Mouse (Mus musculus) liver, embryonic 12.5 days (tissue): ENCODE measurements around the gene Zfp248. TPM values are rescaled to one million over a fixed set of nuclear protein-coding genes. Genes with fewer than 3 reads are reported as not detected.

ENCODE experiments used
- ATAC-seq: fragments of 200-750 bp; cut with Nextera tagmentation; 2 replicates; pipeline ENCODE4 v1.8.0; 2017; ENCODE audit warnings: moderate number of reproducible peaks, mild to moderate bottlenecking, moderate library complexity
- H3K27ac ChIP-seq: fragments of 300-500 bp; sonication (generic); 2 replicates; pipeline ENCODE4 v1.5.1; 2016; ENCODE audit warnings: mild to moderate bottlenecking
- H3K27me3 ChIP-seq: fragments of 300-500 bp; sonication (generic); replicated peaks from 2 replicates; pipeline ENCODE4 v1.6.1; 2016; ENCODE audit warnings: mild to moderate bottlenecking, moderate library complexity
- H3K36me3 ChIP-seq: fragments of 300-500 bp; sonication (generic); 2 replicates; pipeline ENCODE4 v1.6.1; 2016; ENCODE audit warnings: mild to moderate bottlenecking, moderate library complexity
- H3K4me1 ChIP-seq: fragments of 300-500 bp; sonication (generic); 2 replicates; pipeline ENCODE4 v1.6.1; 2016
- H3K4me2 ChIP-seq: fragments of 300-500 bp; sonication (generic); 2 replicates; pipeline ENCODE4 v1.6.1; 2016; ENCODE audit warnings: mild to moderate bottlenecking, moderate library complexity
- H3K4me3 ChIP-seq: fragments of 300-500 bp; sonication (generic); 2 replicates; pipeline ENCODE4 v1.5.1; 2016; ENCODE audit warnings: mild to moderate bottlenecking, moderate library complexity
- H3K9ac ChIP-seq: fragments of 300-500 bp; sonication (generic); 2 replicates; pipeline ENCODE4 v1.6.1; 2016; ENCODE audit warnings: mild to moderate bottlenecking, moderate library complexity
- H3K9me3 ChIP-seq: fragments of 300-500 bp; sonication (generic); replicated peaks from 2 replicates; pipeline ENCODE4 v1.6.1; 2016; ENCODE audit warnings: mild to moderate bottlenecking, moderate library complexity
- whole genome bisulfite sequencing: fragments of 180-500 bp; shearing (Covaris S2); methylation state at CpG from one replicate; pipeline ENCODE4 v1.1.7; 2016; ENCODE audit not compliant: insufficient replicate concordance; 5-methylcytosine and 5-hydroxymethylcytosine counted together
- polyA plus RNA-seq: library from polyadenylated mRNA; unstranded; fragments of >200 nt; fragmentation: Nextera tagmentation; extraction: Ambion mirVana; gene quantifications from 2 replicates; pipeline ENCODE4 v1.2.1, GENCODE M21; 2016

The Zfp248 gene
- polyA plus RNA-seq, result 2.5 and 2.9 TPM in 2 replicates

DNA sequence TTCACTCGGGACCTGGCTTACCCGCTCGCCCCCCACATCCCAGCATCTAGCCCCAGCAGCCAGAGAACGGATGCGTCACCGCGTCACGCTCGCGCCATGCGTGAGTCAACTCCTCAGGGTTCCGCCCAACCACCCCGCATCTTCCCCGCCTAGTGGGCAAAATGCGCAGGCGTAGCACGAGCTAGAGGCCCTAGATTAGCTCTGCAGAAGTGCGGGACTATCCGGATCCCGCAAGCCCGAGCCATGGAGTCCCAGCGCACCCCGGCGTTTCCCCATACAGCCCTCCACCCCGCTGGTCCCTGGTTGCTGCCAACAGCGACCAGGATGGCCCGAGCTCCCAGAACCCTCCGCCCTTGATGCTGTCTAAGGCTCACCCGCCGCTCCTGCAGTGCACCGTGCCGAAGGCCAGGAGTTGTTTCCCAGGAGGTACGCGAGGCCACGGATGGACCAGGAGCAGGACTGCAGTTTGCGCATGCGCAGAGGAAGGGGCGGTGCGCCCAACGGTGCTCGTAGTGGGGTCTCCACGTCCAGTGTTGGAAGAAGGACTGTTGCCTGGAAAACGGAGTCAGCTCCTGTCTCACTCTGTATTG lies at the start of gene Zfp248:
Gene Zfp248, minus strand, starts transcription at position 487 of the 590 bp plus-strand sequence.
- no peaks in the 10 kb centered on the region for H3K9me3 ChIP-seq
- H3K27ac ChIP-seq, result peak within 1 kb of the TSS; percentile 71
- H3K4me1 ChIP-seq, result peaks cover 19% of the 10 kb centered on the region
- no peaks in the 10 kb centered on the region for H3K27me3 ChIP-seq
- H3K4me2 ChIP-seq, result peak within 1 kb of the TSS; percentile 83
- ATAC-seq, result peak; percentile 85
- WGBS, result 0% methylated on average over 43 of the region's 43 CpGs
- 0 out of 2 replicates have a peak, but pooled peaks cover 3% of the 10 kb centered on the region for H3K36me3 ChIP-seq
- H3K9ac ChIP-seq, result peak within 1 kb of the TSS; percentile 75
- H3K4me3 ChIP-seq, result peak within 1 kb of the TSS; percentile 70

- Histone ChIP-seq H3K9me3 (no peaks in the 10 kb centered on the region), H3K27me3 (no peaks in the 10 kb centered on the region), H3K4me3 (no peak overlapping the region), H3K9ac (no peak overlapping the region), H3K4me1 (no peaks in the 10 kb centered on the region), H3K27ac (no peak overlapping the region), H3K4me2 (no peak overlapping the region), H3K36me3 (peaks cover 26% of the 10 kb centered on the region)
- no peak for ATAC-seq
- 67% methylated on average over 7 of the region's 7 CpGs for WGBS
Measured at GRCm38 (mm10) chr6:118499010-118499409, 43.7 kb upstream of the Zfp248 start.

DNA sequence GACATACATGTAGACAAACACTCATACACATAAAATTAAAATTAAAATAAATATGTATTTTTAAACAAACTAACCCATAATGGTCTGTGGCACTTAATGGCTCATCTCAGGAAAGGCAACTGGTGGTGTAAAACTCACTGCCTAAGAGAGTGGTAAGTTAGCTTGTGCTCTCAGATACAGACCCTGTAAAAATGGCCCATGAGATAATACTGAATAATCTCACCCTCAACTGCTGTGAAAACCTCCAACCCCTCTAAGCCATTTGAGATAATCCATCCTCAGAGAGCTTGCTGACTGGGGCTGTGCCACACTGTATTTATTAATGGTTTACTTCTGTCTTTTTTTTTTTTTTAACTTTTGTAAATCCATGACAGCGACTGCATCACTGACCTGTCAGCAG lies 26.8 kb upstream of the Zfp248 start:
- Histone ChIP-seq H3K36me3 (no peaks in the 10 kb centered on the region), H3K27ac (no peak overlapping the region), H3K9me3 (no peaks in the 10 kb centered on the region), H3K27me3 (peaks cover 37% of the 10 kb centered on the region), H3K9ac (no peak overlapping the region), H3K4me1 (peaks cover 8% of the 10 kb centered on the region; the same call in 1 of the 2 replicates), H3K4me2 (no peak overlapping the region), H3K4me3 (no peak overlapping the region)
- ATAC-seq, result no peak
- 87% methylated on average over 1 of the region's 1 CpGs for WGBS

GRCm38 (mm10) chr6:118478957-118479708 lies 23.8 kb upstream of the Zfp248 start, which contains the start of gene Zfp9:
Zfp9 (minus strand) TSS chr6:118479320.
- peaks cover 37% of the 10 kb centered on the region for H3K27me3 ChIP-seq
- peak; percentile 86 for ATAC-seq
- H3K27ac ChIP-seq, result 0 out of 2 replicates have a peak within 1 kb of the TSS, but pooled peaks have one; percentile 28
- H3K4me3 ChIP-seq, result peak within 1 kb of the TSS; percentile 58
- peak within 1 kb of the TSS; percentile 76 for H3K4me2 ChIP-seq
- H3K9me3 ChIP-seq, result no peaks in the 10 kb centered on the region
- H3K9ac ChIP-seq, result peak within 1 kb of the TSS; percentile 66
- WGBS, result under 1% methylated on average over 45 of the region's 57 CpGs
- H3K4me1 ChIP-seq, result peaks cover 8% of the 10 kb centered on the region; the same call in 1 of the 2 replicates
- H3K36me3 ChIP-seq, result no peaks in the 10 kb centered on the region

DNA sequence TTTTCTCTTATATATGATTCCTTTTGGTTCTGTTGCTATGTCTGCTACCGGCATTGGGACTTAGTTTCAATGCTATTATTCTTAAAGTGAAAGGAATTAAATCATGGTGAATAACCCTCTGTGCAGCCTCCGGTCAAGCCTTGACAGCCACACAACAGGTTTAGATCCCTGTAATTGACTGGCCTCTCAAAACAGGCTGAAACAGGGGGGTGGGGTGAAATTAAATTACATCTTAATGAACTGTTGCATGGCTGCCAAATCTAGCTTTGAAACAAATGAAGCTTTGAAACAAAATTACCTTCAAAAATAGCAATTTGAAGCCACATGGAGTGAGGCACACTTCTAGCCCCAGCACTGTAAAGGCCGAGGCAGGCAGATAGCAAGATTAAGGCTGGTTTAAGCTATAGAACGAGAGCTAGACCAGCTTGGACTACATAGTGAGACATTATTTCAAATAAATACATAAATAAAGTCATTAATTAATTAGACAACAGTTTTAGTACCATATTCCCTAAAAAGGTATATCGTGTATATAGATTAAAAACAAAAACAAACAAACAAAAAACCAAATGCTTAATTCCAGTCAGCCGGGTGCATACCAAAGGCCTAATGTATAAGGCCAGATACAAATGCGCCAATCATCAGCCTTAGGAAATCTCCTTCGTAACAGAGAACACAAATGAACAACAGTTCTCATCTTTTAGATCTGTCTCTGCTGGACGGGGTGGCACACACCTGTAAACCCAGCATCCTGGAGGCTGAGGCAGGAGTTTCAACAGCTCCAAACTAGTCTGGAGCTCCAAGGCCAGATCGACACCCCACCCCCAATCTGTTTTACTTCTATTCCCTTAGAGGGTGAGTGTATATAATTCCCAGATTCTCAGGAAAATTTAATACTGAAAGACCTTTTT lies 22.8 kb upstream of the Zfp248 start:
- Histone ChIP-seq H3K4me1 (peaks cover 8% of the 10 kb centered on the region; the same call in 1 of the 2 replicates), H3K36me3 (no peaks in the 10 kb centered on the region), H3K4me2 (peak overlapping the region; percentile 76), H3K27ac (no peak overlapping the region), H3K9ac (peak overlapping the region; percentile 66), H3K9me3 (no peaks in the 10 kb centered on the region), H3K4me3 (peak overlapping the region; percentile 58), H3K27me3 (peaks cover 37% of the 10 kb centered on the region)
- no peak for ATAC-seq
- WGBS, result 57% methylated on average over 10 of the region's 10 CpGs

- Histone ChIP-seq H3K36me3 (peaks cover 11% of the 10 kb centered on the region), H3K4me3 (no peak overlapping the region), H3K4me2 (no peak overlapping the region), H3K27ac (no peak overlapping the region), H3K27me3 (no peaks in the 10 kb centered on the region), H3K4me1 (no peaks in the 10 kb centered on the region), H3K9me3 (no peaks in the 10 kb centered on the region), H3K9ac (no peak overlapping the region)
- WGBS, result 74% methylated on average over 15 of the region's 15 CpGs
- no peak for ATAC-seq
Measured at GRCm38 (mm10) chr6:118462069-118462705, 6.9 kb upstream of the Zfp248 start.

GRCm38 (mm10) chr6:118457726-118458125 lies 2.4 kb upstream of the Zfp248 start:
- Histone ChIP-seq H3K36me3 (no peaks in the 10 kb centered on the region), H3K27me3 (no peaks in the 10 kb centered on the region), H3K9me3 (no peaks in the 10 kb centered on the region), H3K9ac (no peak overlapping the region), H3K4me3 (no peak overlapping the region), H3K4me2 (no peak overlapping the region), H3K4me1 (peaks cover 19% of the 10 kb centered on the region), H3K27ac (no peak overlapping the region)
- 69% methylated on average over 1 of the region's 1 CpGs for WGBS
- no peak for ATAC-seq

- H3K27me3 ChIP-seq, result no peaks in the 10 kb centered on the region
- 50% methylated on average over 8 of the region's 8 CpGs for WGBS
- no peak overlapping the region for H3K27ac ChIP-seq
- H3K4me2 ChIP-seq, result peak overlapping the region; percentile 83
- 0 out of 2 replicates have a peak, but pooled peaks cover 3% of the 10 kb centered on the region for H3K36me3 ChIP-seq
- ATAC-seq, result no peak
- H3K4me1 ChIP-seq, result peaks cover 19% of the 10 kb centered on the region
- peak overlapping the region; percentile 75 for H3K9ac ChIP-seq
- H3K4me3 ChIP-seq, result peak overlapping the region; percentile 70
- H3K9me3 ChIP-seq, result no peaks in the 10 kb centered on the region
Measured at GRCm38 (mm10) chr6:118454452-118454851, 876 bp downstream of the Zfp248 start.

- Histone ChIP-seq H3K4me2 (no peak overlapping the region), H3K9me3 (no peaks in the 10 kb centered on the region; the same call in 1 of the 2 replicates), H3K4me3 (no peak overlapping the region), H3K36me3 (peaks cover 44% of the 10 kb centered on the region), H3K4me1 (no peaks in the 10 kb centered on the region; the same call in 1 of the 2 replicates), H3K27ac (no peak overlapping the region), H3K9ac (no peak overlapping the region), H3K27me3 (no peaks in the 10 kb centered on the region)
- WGBS, result 75% methylated on average over 4 of the region's 4 CpGs
- ATAC-seq, result no peak
Measured at GRCm38 (mm10) chr6:118431502-118431901, 23.8 kb downstream of the Zfp248 start.

GRCm38 (mm10) chr6:118426666-118427065 lies 28.7 kb downstream of the Zfp248 start:
- Histone ChIP-seq H3K4me2 (no peak overlapping the region), H3K9ac (no peak overlapping the region), H3K27ac (no peak overlapping the region), H3K27me3 (peaks cover 5% of the 10 kb centered on the region; the same call in 1 of the 2 replicates), H3K36me3 (peaks cover 38% of the 10 kb centered on the region), H3K9me3 (no peaks in the 10 kb centered on the region; the same call in 1 of the 2 replicates), H3K4me1 (no peaks in the 10 kb centered on the region), H3K4me3 (no peak overlapping the region)
- WGBS, result 58% methylated on average over 1 of the region's 1 CpGs
- no peak for ATAC-seq
